Mouse (Mus musculus): ENCODE measurements around the gene Tmem41b. TPM values are rescaled to one million over a fixed set of nuclear protein-coding genes. Genes with fewer than 3 reads are reported as not detected.
A peak's percentile ranks its signal among the peaks of the same experiment; 100 is the strongest.
"Not testable (repeated sequence)": the region's sequence is repeated elsewhere in the genome, so short reads cannot be mapped to it uniquely, and the experiment has no call there.

The Tmem41b gene
- total RNA-seq, 1 experiment from 2014 or later, result 38.2 TPM

DNA sequence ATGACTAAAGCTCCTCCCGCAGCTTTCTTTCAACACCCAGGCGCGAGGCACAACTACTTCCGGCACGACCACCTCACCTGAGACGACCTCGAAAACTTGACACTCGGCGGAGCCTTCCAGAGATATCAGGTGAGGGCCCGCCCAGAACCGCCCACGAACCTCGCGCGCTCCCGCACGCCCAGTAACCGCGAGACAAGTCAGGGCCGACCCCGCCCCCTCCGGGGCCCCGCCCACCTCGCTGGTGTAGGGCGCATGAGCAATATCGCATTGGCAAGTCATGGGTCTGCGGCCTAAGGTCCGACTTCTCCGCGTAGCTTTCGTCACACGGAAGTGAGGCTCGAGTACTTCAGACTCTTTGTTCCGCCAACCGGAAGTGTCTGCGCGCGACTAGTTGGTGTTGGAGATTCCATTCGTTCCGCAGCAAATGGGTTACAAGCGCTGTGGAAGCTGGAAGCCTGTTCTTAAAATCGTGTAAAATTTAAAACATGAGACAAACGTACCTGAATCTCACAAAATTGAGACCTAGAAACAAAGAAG, 528 bp downstream of the Tmem41b start:
- peak; percentile 99 for ATAC-seq (replicated peaks; ENCODE audit: insufficient number of reproducible peaks, low FRiP score, low TSS enrichment, poor library complexity, severe bottlenecking)

DNA sequence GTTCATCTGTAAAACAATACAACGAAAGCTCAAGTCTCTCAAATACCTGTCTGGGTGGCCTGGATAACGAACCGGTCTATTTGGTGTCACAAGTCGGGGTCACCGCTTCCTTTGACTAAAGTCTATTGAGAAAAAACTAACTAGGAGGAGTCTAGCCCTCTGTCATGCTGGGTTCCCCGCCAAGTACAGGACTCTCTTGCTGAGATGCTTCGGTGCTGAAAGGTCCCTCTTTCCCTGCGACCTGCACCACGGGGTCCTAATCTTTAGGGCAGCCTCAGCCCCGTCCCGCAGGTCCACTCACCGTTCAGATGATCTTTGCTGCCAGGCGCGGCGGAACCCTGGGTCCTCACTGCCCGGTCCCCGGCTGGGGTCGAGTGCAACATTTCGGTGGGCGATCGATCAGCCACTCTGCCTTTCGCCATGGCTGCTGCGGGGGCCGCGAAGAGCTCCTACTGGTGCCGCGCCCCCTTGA, 1.0 kb downstream of the Tmem41b start:
- ATAC-seq (replicated peaks; ENCODE audit: insufficient number of reproducible peaks, low FRiP score, low TSS enrichment, poor library complexity, severe bottlenecking), result peak; percentile 4

DNA sequence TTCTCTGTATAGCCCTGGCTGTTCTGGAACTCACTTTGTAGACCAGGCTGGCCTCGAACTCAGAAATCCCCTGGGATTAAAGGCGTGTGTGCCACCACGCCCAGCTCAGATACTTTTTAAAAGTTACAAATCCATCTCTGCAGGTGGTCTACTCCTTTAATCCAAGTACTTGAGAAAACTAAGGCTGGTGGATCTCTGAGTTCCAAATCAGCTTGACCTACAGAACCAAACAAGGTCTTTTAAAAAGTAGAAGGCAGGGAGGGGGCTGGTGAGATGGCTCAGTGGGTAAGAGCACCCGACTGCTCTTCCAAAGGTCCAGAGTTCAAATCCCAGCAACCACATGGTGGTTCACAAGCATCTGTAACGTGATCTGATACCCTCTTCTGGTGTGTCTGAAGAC, 2.1 kb downstream of the Tmem41b start:
- ATAC-seq (replicated peaks; ENCODE audit: insufficient number of reproducible peaks, low FRiP score, low TSS enrichment, poor library complexity, severe bottlenecking), result not testable (repeated sequence)

DNA sequence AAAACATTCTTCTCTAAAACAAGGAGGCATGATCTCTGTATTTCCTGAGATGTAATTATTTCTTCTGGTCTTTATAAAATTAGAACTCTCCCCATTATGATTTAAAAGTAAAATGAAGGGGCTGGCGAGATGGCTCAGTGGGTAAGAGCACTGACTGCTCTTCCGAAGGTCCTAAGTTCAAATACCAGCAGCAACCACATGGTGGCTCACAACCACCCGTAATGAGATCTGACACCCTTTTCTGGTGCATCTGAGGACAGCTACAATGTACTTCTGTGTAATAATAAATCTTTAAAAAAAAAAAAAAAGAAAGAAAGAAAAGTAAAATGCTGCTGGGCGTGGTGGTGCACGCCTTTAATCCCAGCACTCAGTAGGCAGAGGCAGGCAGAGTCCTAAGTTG, 9.6 kb downstream of the Tmem41b start:
- not testable (repeated sequence) for ATAC-seq (replicated peaks; ENCODE audit: insufficient number of reproducible peaks, low FRiP score, low TSS enrichment, poor library complexity, severe bottlenecking)

DNA sequence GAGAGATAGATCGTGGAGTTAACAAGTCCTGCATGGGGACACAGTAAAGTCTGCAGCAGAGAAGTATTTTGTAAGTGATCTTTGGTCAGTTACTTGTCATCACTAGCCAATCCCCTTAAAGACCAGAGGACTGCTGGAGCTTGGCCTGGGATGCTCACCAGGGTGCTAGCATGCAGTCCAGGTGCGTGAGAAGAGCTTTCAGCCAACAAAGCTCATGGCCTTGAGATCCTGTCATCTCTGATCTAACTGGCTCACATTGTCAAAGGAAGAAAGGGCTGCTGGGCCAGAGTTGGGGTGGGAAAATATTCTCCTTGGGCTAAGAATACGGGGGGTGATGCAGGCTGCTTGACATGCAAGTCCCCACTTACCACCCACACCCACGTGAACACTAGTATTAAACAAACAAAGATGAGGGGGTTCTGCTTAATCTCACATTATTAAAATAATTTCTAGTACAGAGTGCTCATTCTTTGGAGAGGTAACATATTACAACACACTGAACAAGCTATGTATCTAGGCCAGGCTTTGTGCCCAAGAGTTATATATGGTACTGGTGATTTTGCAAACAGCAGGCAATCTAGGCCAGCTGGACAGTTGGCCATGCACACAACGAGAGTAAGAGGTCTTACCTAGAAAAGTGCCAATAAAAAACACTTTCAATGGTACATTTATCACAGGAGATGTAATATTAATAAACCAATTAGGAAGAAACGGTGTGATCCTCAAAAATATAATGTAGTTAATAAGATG, 10.6 kb downstream of the Tmem41b start:
- no peak for ATAC-seq (replicated peaks; ENCODE audit: insufficient number of reproducible peaks, low FRiP score, low TSS enrichment, poor library complexity, severe bottlenecking)

DNA sequence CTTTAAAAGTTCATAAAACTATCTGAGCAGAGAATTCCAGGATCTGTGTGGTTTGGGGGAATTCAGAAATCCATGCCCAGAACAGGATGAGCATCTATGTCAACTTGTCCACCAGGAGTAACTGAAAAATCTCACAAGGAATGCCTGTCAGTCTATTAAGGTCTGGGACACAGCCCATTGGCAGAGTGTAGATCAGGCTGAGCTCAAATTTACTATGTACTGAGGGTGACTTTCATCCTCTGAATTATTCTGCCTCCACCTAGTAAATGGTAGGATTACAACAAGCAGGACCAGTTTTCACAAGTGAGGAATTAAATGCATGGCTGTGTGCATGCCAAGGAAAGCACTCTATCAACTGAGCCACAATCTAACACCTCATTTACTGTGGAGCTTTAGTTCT, 17.2 kb downstream of the Tmem41b start:
- no peak for ATAC-seq (replicated peaks; ENCODE audit: insufficient number of reproducible peaks, low FRiP score, low TSS enrichment, poor library complexity, severe bottlenecking)

DNA sequence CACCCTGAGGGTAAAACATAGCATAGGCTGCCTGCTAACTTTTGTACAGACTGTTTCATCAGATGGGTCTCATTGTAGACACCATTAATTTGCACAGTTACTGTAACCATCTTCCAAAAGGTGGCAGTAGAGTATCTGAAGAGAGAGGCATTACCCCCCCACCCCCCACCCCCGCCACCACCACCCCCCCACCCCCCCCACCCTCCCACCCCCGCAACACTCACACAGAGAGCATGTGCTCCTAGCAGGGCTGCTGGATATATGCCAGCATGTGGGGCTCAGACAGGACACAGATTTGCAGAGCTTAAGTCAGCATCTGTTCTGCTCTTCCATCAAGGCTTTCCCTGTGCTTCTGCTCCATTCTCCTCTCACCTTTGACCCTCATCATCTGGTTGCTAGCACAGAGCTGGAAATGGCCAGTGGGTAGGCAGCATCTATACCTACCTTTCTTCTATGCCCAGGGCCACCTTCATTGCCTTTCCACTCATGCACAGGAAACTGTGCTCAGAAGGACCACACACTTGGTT, 17.7 kb downstream of the Tmem41b start:
- no peak for ATAC-seq (replicated peaks; ENCODE audit: insufficient number of reproducible peaks, low FRiP score, low TSS enrichment, poor library complexity, severe bottlenecking)

DNA sequence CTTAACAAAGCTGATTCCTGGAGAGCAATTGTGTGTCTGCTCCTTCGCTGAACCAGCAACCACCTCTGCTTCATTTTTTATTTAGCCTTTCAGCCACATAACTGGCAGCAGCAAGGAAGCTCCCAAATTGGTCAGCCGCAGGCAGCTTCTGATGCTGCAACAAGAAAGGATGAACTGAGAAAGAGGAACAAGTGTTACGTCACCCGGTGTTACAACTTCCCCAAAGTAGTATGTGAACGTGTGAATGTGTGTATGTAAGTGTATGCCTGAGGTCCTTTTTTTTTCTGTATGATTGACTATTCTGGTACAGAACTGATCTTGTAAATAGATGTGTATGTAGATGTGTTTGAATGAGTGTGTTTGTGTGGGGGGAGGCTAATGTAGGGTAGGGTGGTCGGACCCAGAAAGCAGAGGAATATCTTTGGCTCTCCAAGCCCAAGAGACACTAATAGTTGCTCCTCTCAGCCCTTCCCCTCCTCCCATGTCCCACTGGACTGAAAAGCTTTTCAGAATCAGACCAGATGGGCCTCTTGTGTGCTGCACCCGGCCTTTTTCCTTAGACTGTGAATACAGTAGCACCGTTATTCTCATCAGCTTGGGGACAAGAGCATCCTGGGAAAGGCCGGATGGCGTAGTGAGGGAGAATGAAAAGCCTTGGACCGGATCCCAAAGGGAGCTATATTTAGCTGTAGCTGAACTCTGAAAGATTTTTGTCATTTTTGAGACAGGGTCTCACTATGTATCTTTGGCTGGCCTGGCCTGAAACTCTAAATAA, 18.7 kb downstream of the Tmem41b start:
- peak; percentile 98 for ATAC-seq (replicated peaks; ENCODE audit: insufficient number of reproducible peaks, low FRiP score, low TSS enrichment, poor library complexity, severe bottlenecking)

DNA sequence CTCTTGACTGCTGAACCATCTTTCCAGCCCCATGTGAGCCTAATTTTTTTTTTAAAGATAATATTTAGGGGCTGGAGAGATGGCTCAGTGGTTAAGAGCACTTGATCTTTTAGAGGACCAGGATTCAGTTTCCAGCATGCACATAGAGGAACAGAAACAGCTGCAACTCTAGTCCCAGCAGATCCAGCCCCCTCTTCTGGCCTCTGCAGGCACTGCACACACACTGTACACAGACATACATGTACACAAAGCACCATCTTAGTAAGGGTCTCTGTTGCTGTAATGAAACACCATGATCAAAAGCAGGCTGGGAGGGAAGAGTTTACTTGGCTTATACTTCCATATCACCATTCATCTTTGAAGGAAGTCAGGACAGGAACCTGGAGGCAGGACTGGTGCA, 21.1 kb downstream of the Tmem41b start:
- no peak for ATAC-seq (replicated peaks; ENCODE audit: insufficient number of reproducible peaks, low FRiP score, low TSS enrichment, poor library complexity, severe bottlenecking)

DNA sequence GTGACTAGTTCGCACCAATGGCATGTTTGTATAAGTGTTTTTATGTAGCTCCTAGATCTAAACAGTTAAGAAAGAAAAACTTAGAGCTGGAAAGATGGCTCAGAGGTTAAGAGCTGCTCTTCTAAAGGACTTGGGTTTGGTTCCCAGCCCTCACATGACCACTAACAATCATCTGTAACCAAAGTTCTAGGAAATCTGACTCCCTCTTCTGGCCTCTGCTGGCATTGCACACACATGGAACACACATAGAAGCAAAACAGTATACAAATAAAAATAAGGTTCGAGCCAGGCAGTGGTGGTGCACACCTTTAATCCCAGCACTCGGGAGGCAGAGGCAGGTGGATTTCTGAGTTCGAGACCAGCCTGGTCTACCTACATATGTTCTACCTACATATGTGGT, 23.0 kb downstream of the Tmem41b start:
- no peak for ATAC-seq (replicated peaks; ENCODE audit: insufficient number of reproducible peaks, low FRiP score, low TSS enrichment, poor library complexity, severe bottlenecking)

DNA sequence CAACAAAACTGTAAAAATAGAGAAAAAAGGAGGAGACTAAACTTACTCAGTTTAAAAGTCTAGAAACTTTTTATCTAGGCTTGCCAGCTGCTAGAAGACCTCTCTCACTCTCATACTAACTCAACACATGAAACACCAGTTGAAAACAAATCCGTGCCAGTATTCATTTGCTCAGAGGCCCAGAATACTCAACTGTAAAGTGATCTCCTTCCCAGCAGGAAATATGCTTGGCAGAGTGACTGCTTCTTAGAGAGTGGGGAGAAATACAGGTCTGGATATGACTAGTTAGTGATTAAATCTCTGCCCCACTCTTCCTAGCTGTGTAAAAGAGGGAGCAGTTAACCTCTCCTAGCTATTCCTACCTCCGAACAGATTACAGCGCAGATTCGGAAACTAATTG, 24.1 kb downstream of the Tmem41b start:
- no peak for ATAC-seq (replicated peaks; ENCODE audit: insufficient number of reproducible peaks, low FRiP score, low TSS enrichment, poor library complexity, severe bottlenecking)

DNA sequence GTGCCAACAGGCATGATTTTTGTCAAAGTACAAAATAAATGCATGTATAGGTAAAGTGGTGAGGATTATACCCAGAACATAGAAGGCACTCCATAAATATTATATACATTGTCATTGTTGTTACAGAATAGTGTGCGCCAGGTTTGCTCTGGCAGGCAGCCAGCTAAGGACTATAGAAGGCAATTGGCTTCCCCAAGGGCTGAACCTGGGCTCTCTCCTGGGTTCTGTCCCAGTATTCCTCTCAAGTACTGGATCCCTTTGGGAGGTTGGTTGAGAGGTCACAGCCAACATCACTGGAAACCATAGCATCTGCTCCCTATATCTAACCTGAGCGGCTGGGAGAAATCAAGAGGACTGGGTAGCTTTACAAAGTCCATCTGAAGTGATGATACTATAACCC, 25.2 kb downstream of the Tmem41b start:
- no peak for ATAC-seq (replicated peaks; ENCODE audit: insufficient number of reproducible peaks, low FRiP score, low TSS enrichment, poor library complexity, severe bottlenecking)

DNA sequence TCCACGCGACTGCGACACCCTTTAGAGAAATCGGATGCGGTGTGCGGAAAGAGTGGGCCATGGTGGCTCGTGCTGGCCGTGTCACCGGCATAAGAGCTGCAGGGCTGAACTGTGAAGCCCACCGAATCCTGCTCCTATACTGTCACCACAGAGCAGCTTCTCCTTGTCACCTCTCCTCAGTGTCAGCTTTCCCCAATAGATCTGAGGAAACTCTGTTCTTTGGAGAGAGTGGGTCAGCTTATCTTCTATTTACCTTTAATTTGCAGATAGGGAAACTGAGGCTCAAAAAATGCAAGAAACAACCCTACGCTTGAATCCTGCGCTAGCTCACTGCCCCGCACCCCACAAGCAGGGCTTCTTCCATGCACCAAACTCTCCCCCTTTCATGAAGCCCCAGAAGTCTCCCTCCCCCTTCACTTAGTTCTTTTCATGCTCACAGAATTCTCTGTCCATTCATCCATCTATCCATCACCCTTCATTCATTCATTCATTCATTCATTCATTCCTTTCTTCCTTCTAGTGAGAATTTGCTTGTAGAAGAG, 26.0 kb downstream of the Tmem41b start:
- ATAC-seq (replicated peaks; ENCODE audit: insufficient number of reproducible peaks, low FRiP score, low TSS enrichment, poor library complexity, severe bottlenecking), result no peak

DNA sequence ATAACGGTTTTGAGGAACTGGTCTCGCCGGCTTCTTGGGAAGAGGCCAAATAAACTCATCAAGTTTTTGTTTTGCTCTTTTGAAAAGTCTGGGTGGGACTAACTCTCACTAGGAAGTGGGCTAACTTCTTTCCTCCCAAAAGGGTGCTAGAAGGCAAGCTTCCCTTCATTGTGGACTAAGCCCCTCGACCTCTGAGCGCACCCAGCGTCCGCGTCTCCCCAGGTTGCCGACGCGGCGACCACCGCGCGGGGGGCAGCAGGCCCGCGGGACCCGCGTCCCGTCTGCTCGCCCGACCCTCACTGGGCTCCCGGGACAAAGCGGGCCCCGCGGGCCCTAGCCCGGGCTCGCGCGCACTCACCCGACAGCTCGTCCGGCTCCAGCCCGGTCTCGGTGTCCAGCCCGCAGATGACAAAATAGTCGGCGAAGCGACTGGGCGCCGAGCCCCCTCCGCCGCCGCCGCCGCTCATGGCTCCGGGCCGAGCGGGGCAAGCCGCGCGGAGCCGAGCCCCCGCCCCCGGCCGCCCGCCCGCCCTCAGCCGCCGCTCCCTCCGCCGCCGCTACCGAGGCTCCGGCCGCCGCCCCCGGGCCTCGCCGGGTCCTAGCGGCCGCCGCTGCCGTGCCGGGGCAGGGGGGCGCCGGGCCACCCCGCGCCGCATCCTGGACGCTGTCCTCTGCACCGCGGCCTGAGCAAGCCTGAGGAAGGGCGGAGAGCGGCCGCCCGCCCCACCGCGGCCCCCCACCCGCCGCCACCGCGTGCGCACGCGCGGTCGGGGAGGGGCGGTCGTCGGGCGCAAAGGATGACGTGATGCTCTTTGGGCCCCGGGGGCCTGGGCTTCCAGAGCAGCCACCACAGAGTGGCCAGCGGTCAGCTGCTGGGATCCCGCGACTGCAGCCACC, 26.8 kb downstream of the Tmem41b start, which contains the start of gene Dennd5a:
TSS of gene Dennd5a (minus strand) at position 755 of the 897 bp plus-strand sequence.
- peak; percentile 62 for ATAC-seq (replicated peaks; ENCODE audit: insufficient number of reproducible peaks, low FRiP score, low TSS enrichment, poor library complexity, severe bottlenecking)

DNA sequence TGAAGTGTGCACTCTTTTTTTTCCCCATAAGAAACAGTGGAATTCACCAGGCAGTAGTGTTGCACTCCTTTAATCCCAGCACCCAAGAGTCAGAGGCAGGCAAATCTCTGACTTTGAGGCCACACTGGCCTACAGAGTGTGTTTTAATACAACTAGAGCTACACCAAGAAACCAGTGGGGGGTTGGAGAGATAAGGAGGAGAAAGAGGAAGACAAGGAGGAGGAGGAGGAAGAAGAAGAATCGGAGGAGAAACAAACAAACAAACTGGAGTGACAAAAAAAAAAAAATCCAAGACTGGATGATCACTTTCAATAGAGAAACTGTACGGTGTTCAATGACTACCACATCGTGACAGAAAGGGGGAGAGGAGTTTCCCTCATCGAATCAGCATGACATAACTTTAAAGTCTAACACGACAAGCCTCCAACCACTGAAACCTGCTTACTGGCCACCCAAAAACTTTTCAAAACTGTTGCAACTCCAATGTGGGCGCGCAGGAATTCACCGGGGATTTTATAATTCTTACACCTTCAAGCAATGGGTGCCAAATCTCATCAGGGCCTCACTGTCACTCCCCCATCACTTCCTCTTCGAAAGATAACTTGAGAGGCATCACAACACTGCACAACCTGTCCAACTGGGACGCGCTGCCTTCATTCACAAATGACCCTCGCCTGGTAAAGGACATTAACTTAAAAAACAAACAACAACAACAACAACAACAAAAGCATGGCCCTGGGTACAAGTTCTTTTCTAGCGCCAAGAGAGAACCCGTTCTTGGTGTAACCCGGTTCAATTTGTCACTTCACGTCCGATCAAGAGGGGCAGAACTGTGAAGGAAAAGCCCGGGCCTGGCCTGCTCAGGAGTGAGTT, 27.6 kb downstream of the Tmem41b start:
- 0 out of 2 replicates have a peak, but pooled peaks have one; percentile 40 for ATAC-seq (replicated peaks; ENCODE audit: insufficient number of reproducible peaks, low FRiP score, low TSS enrichment, poor library complexity, severe bottlenecking)

DNA sequence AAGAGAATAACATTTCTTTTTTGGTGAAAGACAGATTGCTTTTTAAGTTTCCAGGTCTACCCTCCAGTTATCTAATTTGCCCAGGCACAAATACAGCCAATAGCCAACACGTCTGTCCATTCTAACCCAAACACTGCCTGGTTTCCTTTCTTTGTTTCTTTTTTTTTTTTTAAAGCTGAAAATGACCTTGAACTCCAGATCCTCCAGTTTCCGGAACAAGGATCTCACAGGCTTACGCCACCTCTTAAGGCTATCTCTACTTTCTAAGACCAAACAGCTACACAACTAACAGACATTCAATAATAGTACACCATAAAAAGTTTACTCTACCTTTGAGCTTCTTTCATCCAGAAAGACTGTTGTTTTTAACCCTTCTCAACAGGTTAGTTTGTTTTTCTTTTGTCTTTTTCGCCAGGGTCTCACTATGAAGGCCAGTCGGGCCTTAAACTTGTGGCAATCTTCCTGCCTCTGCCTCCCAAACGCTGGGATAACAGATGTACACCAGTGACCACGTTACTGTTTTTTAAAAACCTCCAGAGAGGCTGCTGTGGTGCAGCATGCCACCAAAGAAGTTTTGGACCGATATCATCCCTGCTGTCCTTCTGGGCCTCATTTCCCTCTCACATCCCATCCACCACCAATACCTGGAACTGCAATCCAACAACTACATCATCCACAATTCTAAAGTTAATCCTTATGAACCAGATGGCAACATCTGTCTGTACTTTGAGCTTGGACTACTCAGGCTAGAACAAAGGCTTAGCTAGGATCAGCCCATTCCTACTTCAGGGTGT, 28.5 kb downstream of the Tmem41b start:
- ATAC-seq (replicated peaks; ENCODE audit: insufficient number of reproducible peaks, low FRiP score, low TSS enrichment, poor library complexity, severe bottlenecking), result no peak
